Mouse (Mus musculus) megakaryocyte, adult 5-6 weeks (primary cell): Measurements from ENCODE around the gene Bicd1. TPM values are rescaled to one million over a fixed set of nuclear protein-coding genes. Genes with fewer than 3 reads are reported as not detected.

Source experiments
- ATAC-seq: 2 replicates; pipeline ENCODE4 v1.8.0; 2016; ENCODE audit warnings: mild to moderate bottlenecking, inconsistent platforms; ENCODE audit not compliant: poor library complexity, severe bottlenecking
- total RNA-seq, 2 experiments: library from RNA; stranded (forward) in 1 of 2; stranded (reverse) in 1 of 2; fragments of 153-499, 151-499 nt in 1 of 2; fragments of 221-1000, 200-1000 nt in 1 of 2; gene quantifications; 2 replicates each; pipeline versions ENCODE4 v1.2.3 to v1.2.4; 2015 to 2017

Gene Bicd1
- total RNA-seq, 2 experiments from 2014 or later = 0.13 to 0.48 TPM

GRCm38 (mm10) chr6:149565720-149566498, 157.2 kb downstream of the Bicd1 start:
- peak; percentile 93 for ATAC-seq

- no peak for ATAC-seq
Observed at GRCm38 (mm10) chr6:149567219-149567618, 158.5 kb downstream of the Bicd1 start.

GRCm38 (mm10) chr6:149574288-149574687, 165.6 kb downstream of the Bicd1 start:
- ATAC-seq = no peak

GRCm38 (mm10) chr6:149580053-149580452, 171.4 kb downstream of the Bicd1 start:
- no peak for ATAC-seq

- no peak for ATAC-seq
Observed at GRCm38 (mm10) chr6:149585708-149586504, 177.2 kb downstream of the Bicd1 start.

Other genes with a start within 250 kb of the Bicd1 start
- gene Amn1, start 220.2 kb upstream of the Bicd1 start, total RNA-seq (2015) = 19.6 and 20.2 TPM in 2 replicates
- gene Amn1, start 220.2 kb upstream of the Bicd1 start, total RNA-seq (2017) = 14.7 and 16.4 TPM in 2 replicates
- gene Resf1, start 99.5 kb upstream of the Bicd1 start, total RNA-seq (2015) = 114 and 122 TPM in 2 replicates
- 76.9 and 91.4 TPM in 2 replicates for gene Resf1, start 99.5 kb upstream of the Bicd1 start, total RNA-seq (2017)